Mouse (Mus musculus) G1E (cell line): ENCODE results near the gene Bmpr1b. TPM values are rescaled to one million over a fixed set of nuclear protein-coding genes. Genes with fewer than 3 reads are reported as not detected.

ENCODE experiments used
- ATAC-seq: 2 replicates; pipeline ENCODE4 v1.8.0; 2016; ENCODE audit warnings: mild to moderate bottlenecking; ENCODE audit not compliant: insufficient number of reproducible peaks, poor library complexity, low FRiP score, severe bottlenecking; ENCODE audit errors: extremely low read depth
- DNase-seq: peaks from one replicate; pipeline ENCODE4 v3.0.0; 2012; ENCODE audit warnings: low spot score
- H3K27me3 ChIP-seq: 2 replicates; pipeline ENCODE4 v1.6.1; 2012; ENCODE audit warnings: mild to moderate bottlenecking, low read length, inconsistent platforms; ENCODE audit not compliant: insufficient read depth
- H3K36me3 ChIP-seq: replicated peaks from 2 replicates; pipeline ENCODE3; 2012; ENCODE audit warnings: mild to moderate bottlenecking, inconsistent platforms
- H3K4me1 ChIP-seq: 2 replicates; pipeline ENCODE4 v1.6.1; 2012; ENCODE audit warnings: low read depth, low read length, inconsistent platforms, mixed read lengths; ENCODE audit not compliant: insufficient read depth
- H3K4me3 ChIP-seq: 2 replicates; pipeline ENCODE4 v1.5.1; 2012; ENCODE audit warnings: low read depth, mild to moderate bottlenecking, inconsistent platforms, low read length, moderate library complexity, mixed read lengths
- H3K9me3 ChIP-seq: replicated peaks from 2 replicates; pipeline ENCODE4 v1.6.1; 2012; ENCODE audit warnings: inconsistent platforms
- CTCF ChIP-seq: IDR thresholded peaks from 2 replicates; pipeline ENCODE4 v1.5.1; 2012; ENCODE audit warnings: low read depth, low read length, inconsistent platforms, mixed read lengths
- GATA1 ChIP-seq: IDR thresholded peaks from 2 replicates; pipeline ENCODE4 v1.6.1; 2012; ENCODE audit warnings: borderline replicate concordance, low read length, inconsistent platforms, mixed read lengths
- GATA2 ChIP-seq: IDR thresholded peaks from 2 replicates; pipeline ENCODE4 v1.6.1; 2012; ENCODE audit warnings: low read depth, low read length, inconsistent platforms, borderline replicate concordance
- POLR2AphosphoS5 ChIP-seq: IDR thresholded peaks from 2 replicates; pipeline ENCODE4 v1.6.1; 2012; ENCODE audit warnings: low read depth, low read length, inconsistent platforms; ENCODE audit not compliant: insufficient replicate concordance
- TAL1 ChIP-seq: conservative IDR thresholded peaks from 2 replicates; pipeline ENCODE4 v1.6.1; 2012; ENCODE audit warnings: low read depth, low read length, inconsistent platforms, mixed read lengths
- polyA plus RNA-seq: library from polyadenylated mRNA; stranded (reverse); fragments of >175 nt; gene quantifications from 2 replicates; pipeline ENCODE4 v1.2.3, GENCODE M21; 2012
- total RNA-seq, 2 experiments: library from RNA; stranded (forward) in 1 of 2; stranded (reverse) in 1 of 2; fragments of 200-1000 nt in 1 of 2; fragments of >200 nt in 1 of 2; fragmentation: Nextera tagmentation in 1 of 2; gene quantifications; 2 replicates each; pipeline ENCODE4 v1.2.3; 2014 to 2017

The Bmpr1b gene
- not detected in 2 replicates for total RNA-seq (2014; fragmentation: Nextera tagmentation)
- 0.06 and 0.11 TPM in 2 replicates for total RNA-seq (2017)
- polyA plus RNA-seq, result not detected in 2 replicates

GRCm38 (mm10) chr3:142168863-142169521, at the start of gene Bmpr1b:
Bmpr1b (minus strand) TSS chr3:142169425.
- no peak for ATAC-seq

GRCm38 (mm10) chr3:142212821-142213220, 43.6 kb upstream of the Bmpr1b start:
- TF ChIP-seq CTCF (no peak), GATA2 (no peak), GATA1 (no peak), POLR2AphosphoS5 (no peak)
- no peak for DNase-seq
- Histone ChIP-seq H3K27me3 (peaks cover 5% of the 10 kb centered on the region; the same call in 1 of the 2 replicates), H3K36me3 (no peaks in the 10 kb centered on the region), H3K4me3 (no peak overlapping the region), H3K4me1 (no peaks in the 10 kb centered on the region), H3K9me3 (no peaks in the 10 kb centered on the region)
- no peak for ATAC-seq

More at GRCm38 (mm10) chr3:142168863-142169521, at the start of gene Bmpr1b:
- Histone ChIP-seq H3K4me1 (no peaks in the 10 kb centered on the region), H3K9me3 (no peaks in the 10 kb centered on the region), H3K27me3 (peaks cover 2% of the 10 kb centered on the region; the same call in 1 of the 2 replicates), H3K4me3 (no peak within 1 kb of the TSS), H3K36me3 (no peaks in the 10 kb centered on the region)
- TF ChIP-seq GATA1 (no peak), TAL1 (no peak), GATA2 (no peak), CTCF (no peak), POLR2AphosphoS5 (no peak)
- no peak for DNase-seq

- H3K4me1 ChIP-seq, result no peaks in the 10 kb centered on the region
- DNase-seq (no peak), ATAC-seq (no peak)
- no peak overlapping the region for H3K4me3 ChIP-seq
- TF ChIP-seq GATA2 (no peak), GATA1 (no peak), POLR2AphosphoS5 (no peak), TAL1 (no peak), CTCF (no peak)
- H3K36me3 ChIP-seq, result no peaks in the 10 kb centered on the region
- H3K9me3 ChIP-seq, result no peaks in the 10 kb centered on the region
- peaks cover 5% of the 10 kb centered on the region; the same call in 1 of the 2 replicates for H3K27me3 ChIP-seq
These were observed 43.0 kb upstream of the Bmpr1b start for GRCm38 (mm10) chr3:142212186-142212585.

GRCm38 (mm10) chr3:142209981-142210380, 40.8 kb upstream of the Bmpr1b start:
- H3K9me3 ChIP-seq, result no peaks in the 10 kb centered on the region
- DNase-seq (no peak), ATAC-seq (no peak)
- H3K36me3 ChIP-seq, result no peaks in the 10 kb centered on the region
- H3K4me3 ChIP-seq, result no peak overlapping the region
- no peaks in the 10 kb centered on the region for H3K4me1 ChIP-seq
- peaks cover 2% of the 10 kb centered on the region; the same call in 1 of the 2 replicates for H3K27me3 ChIP-seq
- no peak for TF ChIP-seq CTCF
- no peak for TF ChIP-seq TAL1
- TF ChIP-seq GATA2, result no peak
- TF ChIP-seq POLR2AphosphoS5, result no peak
- TF ChIP-seq GATA1, result no peak

GRCm38 (mm10) chr3:142209057-142209456, 39.8 kb upstream of the Bmpr1b start:
- ATAC-seq, result no peak

GRCm38 (mm10) chr3:142207488-142207887, 38.3 kb upstream of the Bmpr1b start:
- Histone ChIP-seq H3K9me3 (no peaks in the 10 kb centered on the region), H3K4me3 (no peak overlapping the region), H3K36me3 (no peaks in the 10 kb centered on the region), H3K4me1 (no peaks in the 10 kb centered on the region), H3K27me3 (no peaks in the 10 kb centered on the region)
- ATAC-seq (no peak), DNase-seq (no peak)
- TF ChIP-seq GATA1, result no peak
- TF ChIP-seq TAL1, result no peak
- no peak for TF ChIP-seq POLR2AphosphoS5
- no peak for TF ChIP-seq CTCF
- no peak for TF ChIP-seq GATA2

More at GRCm38 (mm10) chr3:142209057-142209456, 39.8 kb upstream of the Bmpr1b start:
- H3K27me3 ChIP-seq, result no peaks in the 10 kb centered on the region
- H3K4me3 ChIP-seq, result no peak overlapping the region
- H3K4me1 ChIP-seq, result no peaks in the 10 kb centered on the region
- no peaks in the 10 kb centered on the region for H3K9me3 ChIP-seq
- no peak for DNase-seq
- TF ChIP-seq TAL1, result no peak
- no peak for TF ChIP-seq GATA2
- TF ChIP-seq POLR2AphosphoS5, result no peak
- no peak for TF ChIP-seq GATA1
- TF ChIP-seq CTCF, result no peak
- H3K36me3 ChIP-seq, result no peaks in the 10 kb centered on the region
